Mouse (Mus musculus) adrenal gland, postnatal 0 days (tissue): ENCODE measurements around the gene Lamc3. TPM values are rescaled to one million over a fixed set of nuclear protein-coding genes. Genes with fewer than 3 reads are reported as not detected.

ENCODE experiments used
- polyA plus RNA-seq: library from polyadenylated mRNA; unstranded; fragments of >200 nt; fragmentation: Nextera tagmentation; extraction: Ambion mirVana; gene quantifications from 2 replicates; pipeline ENCODE4 v1.2.1, GENCODE M21; 2015

Gene Lamc3
- polyA plus RNA-seq, result 0.71 and 2.0 TPM in 2 replicates

GRCm38 (mm10) chr2:31887030-31887429, at the start of gene Lamc3:
Gene Lamc3 (plus strand): TSS chr2:31887291.

GRCm38 (mm10) chr2:31845896-31846691, 41.0 kb upstream of the Lamc3 start, which contains the start of gene Fibcd1:
Gene Fibcd1 (minus strand): TSS chr2:31846005.

GRCm38 (mm10) chr2:31950058-31950871, 63.2 kb downstream of the Lamc3 start, which contains the start of gene Aif1l:
Gene Aif1l (plus strand): TSS chr2:31950139.

GRCm38 (mm10) chr2:31974141-31974808, 87.2 kb downstream of the Lamc3 start, which contains the start of gene Nup214:
Gene Nup214 (plus strand): TSS chr2:31974436.

Other genes with a start within 250 kb of the Lamc3 start
- gene Prdm12, start 247.3 kb upstream of the Lamc3 start, polyA plus RNA-seq, result not detected in 2 replicates
- gene Exosc2, start 216.6 kb upstream of the Lamc3 start, polyA plus RNA-seq, result 25.3 and 31.0 TPM in 2 replicates
- 15.5 and 17.7 TPM in 2 replicates for gene Abl1, start 198.9 kb upstream of the Lamc3 start, polyA plus RNA-seq
- 0.06 and 0.13 TPM in 2 replicates for gene Qrfp, start 76.7 kb upstream of the Lamc3 start, polyA plus RNA-seq
- gene Fibcd1, start 41.3 kb upstream of the Lamc3 start, polyA plus RNA-seq, result 0.23 and 0.52 TPM in 2 replicates
- 19.6 and 45.6 TPM in 2 replicates for gene Aif1l, start 62.8 kb downstream of the Lamc3 start, polyA plus RNA-seq
- gene Nup214, start 87.1 kb downstream of the Lamc3 start, polyA plus RNA-seq, result 31.9 and 50.5 TPM in 2 replicates
- gene Fam78a, start 197.6 kb downstream of the Lamc3 start, polyA plus RNA-seq, result 1.3 and 2.1 TPM in 2 replicates
- 9.1 and 10.8 TPM in 2 replicates for gene Plpp7, start 208.2 kb downstream of the Lamc3 start, polyA plus RNA-seq